Mouse (Mus musculus): ENCODE measurements at regions not wholly inside any gene's neighbourhood (a gene's known extent, or its start where the extent isn't known, plus 50 kb on each side); places are given as distances from the start of the nearest gene placed in this dataset.
"Not testable (repeated sequence)": the region's sequence is repeated elsewhere in the genome, so short reads cannot be mapped to it uniquely, and the experiment has no call there.

- DNase-seq, result peak in 1 of 2 experiments; percentile 2
Observed at GRCm38 (mm10) chr16:9016040-9016761, 186.3 kb downstream of the 1810013L24Rik start.

GRCm38 (mm10) chr16:9016762-9017086 is 186.8 kb downstream of the 1810013L24Rik start:
- DNase-seq, result peak in 1 of 2 experiments; percentile 6

- DNase-seq, result no peak
Observed at GRCm38 (mm10) chr16:9030717-9031116, 200.8 kb downstream of the 1810013L24Rik start.

- DNase-seq, result no peak
Observed at GRCm38 (mm10) chr16:9043271-9043670, 213.4 kb downstream of the 1810013L24Rik start.

GRCm38 (mm10) chr16:9046864-9047263 is 217.0 kb downstream of the 1810013L24Rik start:
- no peak for DNase-seq

GRCm38 (mm10) chr16:9054415-9054814 is 224.5 kb downstream of the 1810013L24Rik start:
- DNase-seq, result no peak

- no peak for DNase-seq
Observed at GRCm38 (mm10) chr16:9056430-9056829, 226.5 kb downstream of the 1810013L24Rik start.

- no peak for DNase-seq
Observed at GRCm38 (mm10) chr16:9071526-9071925, 241.6 kb downstream of the 1810013L24Rik start.

- not testable (repeated sequence) for DNase-seq
Observed at GRCm38 (mm10) chr16:9071956-9072355, 242.1 kb downstream of the 1810013L24Rik start.

- DNase-seq, result no peak
Observed at GRCm38 (mm10) chr16:9074295-9074694, 244.4 kb downstream of the 1810013L24Rik start.

- no peak for DNase-seq
Observed at GRCm38 (mm10) chr16:9077451-9077850, 247.6 kb downstream of the 1810013L24Rik start.

- DNase-seq, result no peak
Observed at GRCm38 (mm10) chr16:9078405-9078942, 248.6 kb downstream of the 1810013L24Rik start.

GRCm38 (mm10) chr16:9083040-9083439 is 253.1 kb downstream of the 1810013L24Rik start:
- DNase-seq, result no peak

- no peak for DNase-seq
Observed at GRCm38 (mm10) chr16:9083740-9084139, 253.8 kb downstream of the 1810013L24Rik start.

- DNase-seq, result no peak
Observed at GRCm38 (mm10) chr16:9084581-9084980, 254.7 kb downstream of the 1810013L24Rik start.

GRCm38 (mm10) chr16:9085133-9085532 is 255.2 kb downstream of the 1810013L24Rik start:
- DNase-seq, result no peak

- no peak for DNase-seq
Observed at GRCm38 (mm10) chr16:9085977-9086376, 256.1 kb downstream of the 1810013L24Rik start.

GRCm38 (mm10) chr16:9091790-9092189 is 261.9 kb downstream of the 1810013L24Rik start:
- DNase-seq, result no peak

- DNase-seq, result no peak
Observed at GRCm38 (mm10) chr16:9092191-9092848, 262.4 kb downstream of the 1810013L24Rik start.

- DNase-seq, result no peak
Observed at GRCm38 (mm10) chr16:9093593-9093992, 263.7 kb downstream of the 1810013L24Rik start.

GRCm38 (mm10) chr16:9094201-9094600 is 264.3 kb downstream of the 1810013L24Rik start:
- no peak for DNase-seq

- no peak for DNase-seq
Observed at GRCm38 (mm10) chr16:9106211-9106610, 276.3 kb downstream of the 1810013L24Rik start.

GRCm38 (mm10) chr16:9106676-9107075 is 276.8 kb downstream of the 1810013L24Rik start:
- DNase-seq, result not testable (repeated sequence)

- no peak for DNase-seq
Observed at GRCm38 (mm10) chr16:9113801-9114200, 283.9 kb downstream of the 1810013L24Rik start.

Measured in lung, adult 18-20 months (tissue).